Mouse (Mus musculus): ENCODE measurements around the gene Ddx47. TPM values are rescaled to one million over a fixed set of nuclear protein-coding genes. Genes with fewer than 3 reads are reported as not detected.

The Ddx47 gene
- total RNA-seq, 4 experiments from 2014 or later, result 23.7 to 25.3 (median 24.7) TPM

DNA sequence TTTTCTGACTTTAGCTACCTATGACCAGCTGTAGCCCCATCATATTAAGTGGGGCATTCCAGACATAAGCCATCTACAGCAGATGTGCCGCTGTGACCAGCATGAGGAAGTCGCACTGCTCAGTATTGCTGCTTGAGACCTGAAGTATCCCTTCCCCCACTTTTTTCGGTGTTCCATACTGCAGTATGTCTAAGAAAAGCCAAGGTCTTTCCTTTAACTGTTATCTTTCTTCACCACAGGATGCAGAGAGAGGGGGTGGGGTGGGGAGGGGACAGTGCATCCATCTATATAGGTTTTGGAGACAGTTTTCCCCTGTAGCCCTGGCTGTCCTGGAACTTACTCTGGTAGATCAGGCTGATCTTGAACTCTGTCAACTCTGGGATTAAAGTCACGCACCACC, 5.0 kb upstream of the Ddx47 start:
- DNase-seq (ENCODE audit: low spot score in 2 of 2), result no peak

DNA sequence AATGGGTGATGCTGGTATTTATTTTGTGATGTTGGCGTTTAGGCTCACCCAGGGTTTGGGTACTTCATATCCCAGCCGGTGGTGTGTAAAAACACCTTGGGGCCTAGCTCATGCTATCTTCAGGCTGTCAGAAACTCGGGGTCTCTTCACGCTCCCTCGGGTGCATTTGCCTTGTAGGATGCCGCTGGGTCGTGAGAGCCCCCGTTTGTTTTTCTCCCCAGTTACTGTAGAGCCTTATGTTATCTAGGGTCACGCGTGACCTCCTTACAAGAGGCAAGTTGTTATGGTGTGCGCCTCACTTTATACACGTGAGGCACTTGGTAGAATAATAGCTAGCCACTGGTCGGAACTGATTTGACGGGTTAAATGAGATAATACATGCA, 313 bp downstream of the Ddx47 start:
- no peak for DNase-seq (ENCODE audit: low spot score in 2 of 2)

DNA sequence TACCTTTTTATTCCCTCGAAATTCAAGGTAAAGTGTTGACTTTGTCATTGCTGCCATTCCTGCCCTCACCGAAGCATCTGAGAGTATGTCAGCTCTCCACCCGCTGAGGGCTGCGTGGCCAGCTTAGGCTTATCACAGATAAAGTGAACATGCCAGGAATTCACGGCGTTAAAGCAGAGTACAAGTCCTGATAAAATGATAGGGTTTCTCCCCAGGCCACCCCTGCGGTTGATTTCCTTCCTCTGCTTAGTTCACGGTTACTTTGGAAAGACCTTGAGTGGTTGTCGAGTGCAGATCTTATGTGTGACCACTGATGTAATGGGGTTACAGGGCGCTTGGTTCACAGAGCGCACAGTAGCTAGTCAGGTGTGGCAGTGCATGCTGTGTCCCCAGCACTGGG, 5.8 kb downstream of the Ddx47 start:
- DNase-seq (ENCODE audit: low spot score in 2 of 2), result no peak

DNA sequence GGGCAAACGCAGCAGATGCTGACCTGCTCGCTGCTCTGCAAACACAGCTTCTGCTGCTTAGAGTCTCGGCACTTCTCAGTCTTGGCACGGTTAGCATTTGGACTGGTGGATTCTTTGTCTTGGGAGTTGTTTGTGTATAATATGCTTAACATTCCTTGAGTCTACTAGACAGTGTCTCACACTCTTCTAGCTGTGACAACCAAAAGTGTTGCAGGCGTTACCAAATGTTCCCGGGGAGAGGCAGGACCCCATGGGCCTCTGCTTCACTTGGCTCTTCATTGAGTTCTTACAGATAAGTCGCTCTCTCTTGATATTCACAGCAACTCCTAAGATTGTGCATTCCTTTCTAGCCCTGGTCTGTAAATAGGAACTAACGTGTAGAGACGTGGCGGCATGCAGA, 8.2 kb downstream of the Ddx47 start:
- no peak for DNase-seq (ENCODE audit: low spot score in 2 of 2)

DNA sequence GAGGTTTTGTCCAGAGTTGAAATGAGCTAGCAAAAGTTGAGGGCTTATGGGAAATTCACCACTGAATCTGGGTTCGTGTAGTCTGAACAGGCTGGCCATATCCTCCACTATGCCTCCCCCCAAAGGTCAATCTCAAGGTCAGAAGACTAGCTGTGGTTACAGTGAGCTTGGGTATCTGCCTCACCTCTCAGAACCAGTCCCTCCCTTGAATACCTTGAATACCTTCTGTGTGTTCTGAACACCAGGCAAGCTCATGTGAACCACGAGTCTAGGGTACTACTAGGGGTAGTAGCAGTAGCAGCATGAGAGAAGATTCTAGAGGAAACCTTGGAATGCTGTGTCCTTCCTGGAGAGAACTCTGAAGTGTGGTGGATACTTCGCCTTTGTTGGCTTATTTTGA, 10.2 kb downstream of the Ddx47 start:
- no peak for DNase-seq (ENCODE audit: low spot score in 2 of 2)

DNA sequence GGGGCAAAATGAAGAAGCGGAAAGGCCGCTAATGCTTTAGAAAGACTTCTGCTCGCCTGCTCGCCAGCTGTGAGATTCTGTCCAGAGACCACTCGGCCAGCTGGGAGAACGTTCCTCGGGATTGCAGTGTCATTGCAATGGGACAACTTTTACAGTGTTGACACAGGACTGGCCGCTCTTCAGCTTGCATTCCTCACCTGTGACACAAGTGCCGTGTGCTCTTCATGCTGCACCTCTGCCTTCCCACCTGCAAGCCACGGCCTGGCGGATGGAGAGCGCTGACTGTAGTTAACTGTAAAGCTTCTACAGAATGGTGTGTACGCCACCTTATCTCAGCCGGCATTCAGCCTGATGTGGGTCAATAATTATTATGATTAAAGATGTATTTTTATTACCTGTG, 12.0 kb downstream of the Ddx47 start:
- no peak for DNase-seq (ENCODE audit: low spot score in 2 of 2)

DNA sequence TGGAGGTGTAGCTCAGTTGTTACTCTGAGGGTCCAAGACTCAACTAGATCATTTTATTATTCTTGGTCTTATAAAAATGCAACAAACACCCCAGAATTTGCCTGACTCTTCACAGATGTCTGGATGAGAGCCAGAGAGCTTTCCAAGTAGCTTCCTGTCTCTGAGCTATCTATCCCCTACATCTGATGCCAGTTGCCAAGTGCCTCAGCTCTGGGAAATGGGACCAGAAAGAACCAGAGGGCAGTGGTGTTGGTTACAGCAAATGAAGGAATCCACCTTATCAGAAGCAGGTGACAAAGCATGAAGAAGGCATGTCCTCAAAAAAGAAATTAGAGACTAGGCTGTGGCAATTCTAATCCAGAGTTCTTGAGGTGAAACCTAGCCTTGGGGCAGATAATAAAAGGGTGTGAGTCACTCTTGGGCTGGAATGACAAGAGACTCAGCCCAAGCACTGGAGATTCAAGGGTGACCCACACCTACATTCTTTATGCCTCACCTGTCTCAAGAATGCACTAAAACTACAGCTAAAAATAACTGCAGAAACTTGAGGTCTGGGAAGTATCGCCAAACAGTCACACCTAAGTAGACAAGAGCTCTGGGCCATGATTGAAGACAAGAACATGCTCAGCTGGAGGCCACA, 13.5 kb downstream of the Ddx47 start:
- no peak for DNase-seq (ENCODE audit: low spot score in 2 of 2)

DNA sequence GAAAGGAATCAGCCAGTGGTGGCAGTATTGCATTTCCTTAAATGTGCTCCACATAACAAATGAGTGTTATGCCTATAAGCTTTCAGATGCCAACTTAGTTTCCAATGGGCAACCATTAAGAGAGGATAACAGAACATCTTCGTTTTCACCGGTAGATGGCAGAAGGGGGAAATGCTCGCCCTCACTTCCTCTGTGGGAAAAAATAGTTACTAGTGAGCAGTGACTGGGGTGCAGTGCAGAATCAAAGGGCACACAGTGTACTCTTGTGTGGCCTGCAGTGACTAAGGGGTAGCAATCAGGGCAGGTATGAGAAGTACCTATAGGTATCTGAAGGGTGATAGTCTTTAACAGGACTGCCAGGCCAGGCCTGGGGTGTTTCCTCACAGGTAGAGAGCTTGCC, 14.8 kb downstream of the Ddx47 start:
- no peak for DNase-seq (ENCODE audit: low spot score in 2 of 2)

DNA sequence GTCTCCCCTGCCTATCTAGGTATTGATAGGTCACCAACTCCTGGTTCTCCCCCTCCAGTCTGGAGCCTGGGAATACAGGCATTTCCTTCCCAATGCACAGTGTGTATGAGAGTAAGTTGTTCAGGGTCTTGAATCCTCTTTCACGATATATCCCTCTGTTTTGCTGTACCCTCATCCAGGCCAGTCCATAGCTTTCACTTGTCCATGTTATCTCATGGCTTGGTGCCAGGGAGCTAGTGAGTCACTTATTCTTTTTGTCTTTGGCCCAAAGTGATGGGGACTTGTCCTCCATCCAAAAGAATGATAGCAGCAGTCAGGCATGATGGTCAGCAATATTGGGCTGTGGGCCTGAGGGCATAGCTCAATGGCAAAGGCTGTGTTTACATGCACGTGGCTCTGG, 15.3 kb downstream of the Ddx47 start:
- no peak for DNase-seq (ENCODE audit: low spot score in 2 of 2)

DNA sequence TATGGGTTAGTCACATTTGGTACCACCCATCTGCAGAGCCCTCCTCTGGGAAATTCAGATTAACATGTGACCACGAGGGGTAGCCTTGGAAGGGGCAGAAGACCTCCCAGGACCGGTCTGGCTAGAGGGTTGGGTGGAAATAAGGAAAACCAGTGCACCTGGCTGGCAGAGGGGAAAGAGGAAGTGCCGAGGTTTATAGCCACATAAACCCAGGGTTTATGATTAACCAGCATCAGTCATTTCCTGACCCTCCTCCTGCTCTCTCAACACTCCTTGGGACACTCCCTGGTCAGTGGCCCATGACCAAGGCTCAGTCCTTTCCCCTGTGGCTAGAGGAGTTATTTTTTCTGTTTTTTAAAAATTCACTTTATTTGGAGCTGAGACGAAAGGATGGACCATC, 17.8 kb downstream of the Ddx47 start:
- no peak for DNase-seq (ENCODE audit: low spot score in 2 of 2)

DNA sequence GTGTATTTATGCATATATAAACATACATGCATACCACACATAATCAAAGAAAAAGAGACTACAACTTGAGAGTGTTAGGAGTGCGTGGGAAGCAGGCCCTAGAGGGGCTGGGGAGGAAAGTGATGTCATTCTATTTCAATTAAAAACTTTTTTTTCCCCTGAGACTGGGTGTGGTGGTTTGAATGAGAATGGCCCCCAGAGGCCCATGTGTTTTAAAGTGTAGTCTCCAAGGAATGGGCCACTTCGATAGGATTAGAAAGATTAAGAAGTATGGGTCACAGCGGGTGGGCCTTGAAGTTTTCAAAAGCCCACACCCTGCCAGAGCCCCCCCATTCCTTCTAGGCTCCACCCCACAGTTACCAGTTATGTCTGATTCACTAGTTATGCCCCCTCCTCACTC, 27.3 kb downstream of the Ddx47 start:
- no peak for DNase-seq (ENCODE audit: low spot score in 2 of 2)

DNA sequence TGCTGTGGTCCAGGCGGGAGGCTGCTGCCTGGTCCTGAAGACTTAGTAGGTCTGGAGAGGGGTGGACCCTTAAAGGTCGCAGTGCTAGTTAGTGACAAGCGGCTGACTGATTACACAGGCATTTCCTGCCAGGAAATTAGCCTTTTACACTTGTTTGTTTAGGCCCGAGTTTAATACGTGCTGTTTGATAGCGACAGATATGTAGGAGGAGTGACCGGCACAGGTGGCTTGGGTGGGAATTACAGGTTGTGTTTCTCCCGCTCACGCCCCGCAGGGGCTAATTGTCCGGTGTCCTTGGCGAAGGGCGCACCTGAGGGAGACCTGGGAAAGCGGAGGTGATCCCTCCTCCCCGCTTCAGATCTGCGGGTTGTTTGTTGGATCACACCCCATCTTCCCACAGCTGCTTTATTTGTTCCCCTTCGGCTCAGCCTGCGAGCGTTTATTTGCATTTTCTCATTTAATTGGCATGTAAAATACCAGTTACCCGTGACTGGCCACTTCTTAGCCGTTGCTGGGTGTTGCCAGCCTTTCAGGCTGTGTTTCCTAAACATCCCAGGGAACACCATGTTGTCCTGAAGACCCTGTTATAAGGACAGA, 29.0 kb downstream of the Ddx47 start:
- DNase-seq (ENCODE audit: low spot score in 2 of 2), result no peak

DNA sequence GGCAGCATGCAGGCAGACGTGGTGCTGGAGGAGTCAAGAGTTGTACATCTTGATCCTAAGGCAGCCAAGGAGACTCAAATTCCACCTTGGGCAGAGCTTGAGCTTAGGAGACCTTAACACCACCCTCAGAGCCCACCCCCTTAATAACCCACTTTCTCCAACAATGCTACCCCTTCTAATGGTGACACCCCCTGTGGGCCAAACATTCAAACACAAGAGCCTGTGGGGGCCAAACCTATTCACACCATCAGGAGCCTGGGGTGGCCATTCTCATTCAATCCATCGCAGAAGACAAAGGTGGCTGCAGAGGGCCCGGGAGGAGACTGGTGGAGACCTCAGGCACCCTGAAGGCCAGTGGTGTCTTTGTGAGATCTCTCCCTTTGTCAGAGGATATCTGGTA, 30.5 kb downstream of the Ddx47 start:
- no peak for DNase-seq (ENCODE audit: low spot score in 2 of 2)

DNA sequence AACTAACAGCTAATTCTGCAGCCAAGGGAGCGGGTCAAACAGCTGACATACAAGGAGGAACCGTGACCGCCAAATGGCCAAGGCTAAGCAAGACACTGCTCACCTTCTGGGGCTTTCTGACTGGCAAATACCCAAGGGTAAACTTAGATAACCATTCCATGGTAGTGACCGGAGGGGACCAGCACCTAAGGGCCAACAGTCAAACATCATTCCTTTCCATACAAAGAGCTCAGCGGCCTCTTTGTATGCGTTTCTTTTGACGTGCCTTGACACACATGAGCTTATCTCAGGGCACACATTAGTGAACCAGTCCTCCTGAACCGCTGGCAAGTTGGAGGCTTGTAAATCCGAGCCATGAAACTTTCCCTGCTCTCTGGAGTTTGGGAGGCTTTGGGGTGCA, 35.9 kb downstream of the Ddx47 start:
- DNase-seq (ENCODE audit: low spot score in 2 of 2), result no peak

DNA sequence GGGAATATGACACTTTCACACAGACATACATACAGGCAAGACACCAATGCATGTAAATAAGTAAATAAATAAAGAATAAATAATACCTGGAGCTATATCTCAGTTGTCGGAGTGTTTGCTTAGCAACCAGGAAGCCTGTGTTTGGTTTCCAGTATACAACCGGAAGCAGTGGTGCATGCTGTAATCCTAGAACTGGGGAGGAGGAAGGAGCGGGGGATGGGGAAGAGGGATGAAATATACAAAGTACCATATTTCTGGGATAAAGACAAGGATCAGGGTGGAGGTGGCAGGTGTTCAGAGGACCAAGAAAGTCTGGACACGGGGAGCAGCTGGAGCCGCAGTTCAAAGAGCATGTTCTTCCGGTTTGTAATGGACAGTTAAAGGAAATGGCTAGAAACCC, 37.1 kb downstream of the Ddx47 start:
- no peak for DNase-seq (ENCODE audit: low spot score in 2 of 2)

DNA sequence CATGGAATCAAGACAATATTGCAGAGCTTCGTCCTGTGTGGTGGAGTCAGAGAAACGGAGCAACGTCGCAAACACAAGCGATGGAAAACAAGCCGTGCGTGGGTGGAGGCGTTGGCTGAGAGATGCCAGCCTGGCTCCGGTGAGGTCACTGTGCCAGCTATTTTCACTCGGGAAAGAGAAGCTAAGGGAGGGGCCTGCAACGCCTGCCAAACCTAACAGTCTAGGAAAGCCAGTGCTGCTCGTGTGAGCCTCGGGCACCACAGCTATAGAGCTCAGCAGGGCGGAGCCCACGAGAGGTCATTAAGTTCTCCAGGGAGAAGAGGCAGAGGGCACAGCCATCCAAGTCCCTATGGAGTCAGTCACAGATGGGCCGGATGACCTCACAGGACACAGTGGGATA, 37.5 kb downstream of the Ddx47 start:
- no peak for DNase-seq (ENCODE audit: low spot score in 2 of 2)

DNA sequence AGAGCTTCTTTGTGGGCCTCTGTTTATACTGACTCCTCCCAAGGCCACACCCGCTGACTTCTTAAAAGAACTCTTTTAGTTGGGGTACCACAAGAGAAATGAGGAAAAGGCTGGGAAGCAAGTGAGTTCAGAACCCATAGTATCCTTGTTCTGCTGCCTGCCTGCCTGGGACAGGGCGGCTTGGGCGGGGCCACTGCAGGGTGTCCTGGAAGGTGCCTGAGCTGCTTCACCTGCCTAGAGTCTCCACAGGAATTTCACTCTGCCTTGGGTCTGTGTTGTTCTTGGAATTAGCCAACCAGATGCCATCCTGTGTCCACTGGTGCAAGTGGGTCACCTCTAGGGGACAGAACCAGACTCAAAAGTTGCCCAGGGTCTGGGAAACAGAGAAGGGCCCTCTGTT, 42.4 kb downstream of the Ddx47 start:
- DNase-seq (ENCODE audit: low spot score in 2 of 2), result no peak

DNA sequence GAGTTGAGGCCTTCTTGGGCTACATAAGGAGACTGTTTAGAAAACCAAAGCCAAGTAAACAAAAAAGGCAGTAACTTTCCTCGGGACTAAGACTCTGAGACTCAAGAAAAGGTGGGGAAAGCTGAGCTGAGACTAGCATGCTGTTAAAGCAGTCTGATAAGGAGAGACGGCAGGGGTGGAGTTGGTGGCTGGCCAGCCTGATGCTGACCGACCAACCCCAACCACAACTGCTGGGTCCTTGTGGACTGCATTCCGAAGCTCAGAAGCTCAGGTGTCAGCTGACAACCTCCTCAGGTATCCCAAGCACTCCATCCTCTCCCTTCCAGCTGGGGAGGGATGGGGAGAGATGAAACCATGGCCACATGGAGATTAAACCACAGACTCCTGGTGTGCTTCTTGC, 44.5 kb downstream of the Ddx47 start:
- no peak for DNase-seq (ENCODE audit: low spot score in 2 of 2)

DNA sequence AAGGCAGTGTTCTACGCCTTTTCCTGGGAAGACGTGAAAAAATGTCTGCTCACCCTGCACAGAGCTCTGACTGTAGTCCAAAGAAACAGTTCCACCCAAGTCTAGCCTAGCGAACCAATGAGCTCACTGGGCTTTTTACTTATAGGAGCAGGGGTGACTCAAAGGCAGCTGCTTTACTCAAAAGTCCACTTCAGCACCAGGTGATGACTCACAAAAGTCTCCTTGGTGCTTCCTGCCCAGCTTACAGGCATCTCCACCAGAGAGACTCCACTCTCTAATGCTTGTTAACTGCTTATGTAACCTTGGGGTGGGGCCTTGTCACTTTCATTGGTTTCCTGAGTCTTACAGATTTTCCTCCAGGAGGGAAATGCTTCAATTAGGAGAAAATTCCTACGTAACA, 49.3 kb downstream of the Ddx47 start:
- no peak for DNase-seq (ENCODE audit: low spot score in 2 of 2)

DNA sequence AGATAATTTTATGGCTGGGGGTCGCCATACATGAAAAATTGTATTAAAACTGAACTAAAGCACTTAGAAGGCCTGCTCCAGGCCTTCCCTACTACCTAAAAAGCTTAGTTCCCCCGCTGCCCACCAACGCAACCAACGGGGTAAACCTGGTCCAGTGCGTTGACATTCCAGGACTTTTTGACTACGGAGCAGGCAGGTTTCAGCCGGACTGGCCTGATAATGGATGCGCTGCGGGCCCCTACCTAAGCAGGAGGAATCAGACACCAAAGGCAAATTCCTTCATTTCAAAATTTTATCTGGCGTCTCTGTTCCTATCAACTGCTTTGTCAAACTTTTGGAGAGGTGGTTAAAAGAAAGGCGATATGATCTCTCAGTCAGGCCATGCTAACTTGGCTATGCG, 53.2 kb downstream of the Ddx47 start:
- DNase-seq (ENCODE audit: low spot score in 2 of 2), result no peak

DNA sequence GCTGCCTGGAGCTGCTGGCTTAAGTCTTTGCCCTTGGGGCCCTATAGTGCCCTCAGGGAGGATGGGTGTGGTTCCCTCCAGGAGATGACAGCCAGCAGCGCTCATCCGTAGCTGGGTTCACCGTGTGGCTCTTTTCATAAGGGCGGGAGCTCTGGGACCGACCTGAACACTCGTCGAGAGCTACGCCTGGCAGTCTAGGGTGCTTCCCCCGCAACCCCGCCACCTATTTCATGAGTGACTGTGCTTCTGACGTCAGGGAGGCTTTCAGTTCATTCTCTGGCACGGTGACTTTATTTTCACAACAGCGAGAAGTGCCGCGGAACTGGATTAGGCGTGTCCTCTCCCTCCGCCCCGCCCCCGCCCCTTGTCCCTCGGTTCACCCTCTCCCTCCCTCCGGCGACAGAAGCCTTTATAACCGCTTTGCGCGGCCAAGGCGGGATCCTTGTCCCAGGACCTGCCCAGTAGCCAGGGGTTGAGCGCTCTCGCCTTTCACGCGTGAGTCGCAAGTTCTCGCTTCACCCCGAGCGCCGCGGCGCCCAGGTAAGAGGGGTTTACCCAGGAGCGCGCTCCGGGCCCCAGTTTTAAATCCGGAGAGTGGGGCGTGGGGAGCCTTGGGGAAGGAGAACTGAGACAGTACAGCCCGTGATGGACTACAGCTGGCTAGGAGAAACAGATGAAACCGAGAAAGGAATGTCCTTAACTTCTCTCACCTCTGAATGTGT, 54.0 kb downstream of the Ddx47 start, which contains the start of gene Gprc5a:
Gene Gprc5a (plus strand): TSS at position 416 of the 722 bp plus-strand sequence.
- peak; percentile 5 to 10 for DNase-seq (ENCODE audit: low spot score in 2 of 2)

DNA sequence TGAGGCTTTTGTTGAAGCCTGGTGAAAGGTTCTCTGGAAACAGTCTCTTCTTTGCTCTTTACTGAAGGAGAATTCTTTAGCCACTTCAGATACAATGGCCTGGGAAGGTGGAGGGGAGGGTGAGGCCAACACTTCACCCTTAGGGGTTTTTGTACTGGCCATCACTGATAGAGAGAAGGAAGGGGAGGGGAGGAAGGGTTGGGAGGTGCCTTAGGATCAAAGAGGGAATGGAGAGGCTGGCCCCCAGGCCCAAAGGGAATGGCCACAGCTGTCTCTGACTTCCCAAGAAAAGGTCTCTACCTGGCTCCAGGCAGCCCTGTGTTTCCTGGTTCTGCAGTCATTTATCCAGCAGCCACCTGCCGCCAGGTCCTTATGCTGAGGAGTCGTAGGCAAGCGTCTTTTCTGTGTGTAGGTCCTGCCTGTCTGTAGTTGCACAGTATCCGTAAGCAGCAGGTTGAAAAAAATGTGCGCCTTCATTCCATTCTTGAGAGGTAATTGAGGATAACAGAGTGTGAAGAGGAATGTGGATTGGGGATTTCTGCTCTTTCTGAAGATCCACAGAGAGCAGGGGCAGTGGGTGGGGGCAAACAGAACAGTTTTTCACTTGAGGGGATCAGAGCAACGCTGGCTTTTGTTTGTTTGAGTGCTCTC, 55.5 kb downstream of the Ddx47 start:
- no peak for DNase-seq (ENCODE audit: low spot score in 2 of 2)

DNA sequence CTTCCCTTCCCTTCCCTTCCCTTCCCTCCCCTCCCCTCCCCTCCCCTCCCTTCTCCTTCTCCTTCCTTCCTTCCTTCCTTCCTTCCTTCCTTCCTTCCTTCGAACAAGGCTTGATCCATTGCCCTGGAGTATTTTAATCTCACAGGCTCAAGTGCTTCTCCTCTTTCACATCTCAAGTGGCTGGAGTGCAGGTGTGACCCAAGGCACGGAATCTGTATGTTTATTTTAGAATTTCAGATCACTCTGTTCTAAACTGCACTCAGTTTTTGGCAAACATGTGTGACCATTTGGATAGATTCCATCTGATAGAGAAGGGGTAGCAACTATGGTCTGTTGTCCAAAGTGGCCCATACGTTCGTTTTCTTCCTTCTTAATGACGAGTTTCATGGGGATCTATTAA, 56.8 kb downstream of the Ddx47 start:
- no peak for DNase-seq (ENCODE audit: low spot score in 2 of 2)
